Mouse (Mus musculus): Measurements from ENCODE around the gene Traf3. TPM values are rescaled to one million over a fixed set of nuclear protein-coding genes. Genes with fewer than 3 reads are reported as not detected.

The Traf3 gene
- polyA plus RNA-seq, 1 experiment = 29.2 TPM

GRCm38 (mm10) chr12:111190891-111191290, 24.7 kb downstream of the Traf3 start:
- TF ChIP-seq CTCF (IDR thresholded peaks at IDR 0.05; ENCODE audit: extremely low read depth, insufficient read depth, insufficient read length, insufficient replicate concordance) = no peak
- no peak for TF ChIP-seq POLR2A (IDR thresholded peaks at IDR 0.05; ENCODE audit: low read depth, low read length)
- no peaks in the 10 kb centered on the region for H3K27me3 ChIP-seq (ENCODE audit: control insufficient read depth, insufficient read depth, low read length)
- H3K36me3 ChIP-seq (ENCODE audit: control insufficient read depth, insufficient read depth, low read length) = peaks cover 1% of the 10 kb centered on the region; the same call in 1 of the 2 replicates
- H3K27ac ChIP-seq (ENCODE audit: insufficient read depth, low read length) = no peak overlapping the region
- 55% methylated on average over 2 of the region's 2 CpGs for whole genome bisulfite sequencing
- no peak overlapping the region for H3K4me3 ChIP-seq (ENCODE audit: extremely low read depth, insufficient read depth, insufficient read length)
- H3K4me1 ChIP-seq (ENCODE audit: control insufficient read depth, insufficient read depth, insufficient read length) = no peaks in the 10 kb centered on the region; the same call in none of the 2 replicates
- DNase-seq (ENCODE audit: low read depth in 1 of 2, low spot score in 2 of 2) = no peak

- Histone ChIP-seq H3K4me1 (ENCODE audit: control insufficient read depth, insufficient read depth, insufficient read length) (no peaks in the 10 kb centered on the region; the same call in none of the 2 replicates), H3K27ac (ENCODE audit: insufficient read depth, low read length) (no peak overlapping the region), H3K36me3 (ENCODE audit: control insufficient read depth, insufficient read depth, low read length) (peaks cover 1% of the 10 kb centered on the region; the same call in 1 of the 2 replicates), H3K27me3 (ENCODE audit: control insufficient read depth, insufficient read depth, low read length) (no peaks in the 10 kb centered on the region), H3K4me3 (ENCODE audit: extremely low read depth, insufficient read depth, insufficient read length) (no peak overlapping the region)
- 78% methylated on average over 6 of the region's 6 CpGs for WGBS
- TF ChIP-seq POLR2A (IDR thresholded peaks at IDR 0.05; ENCODE audit: low read depth, low read length) (no peak), CTCF (IDR thresholded peaks at IDR 0.05; ENCODE audit: extremely low read depth, insufficient read depth, insufficient read length, insufficient replicate concordance) (no peak)
- no peak for DNase-seq (ENCODE audit: low read depth in 1 of 2, low spot score in 2 of 2)
Observed at GRCm38 (mm10) chr12:111192777-111193176, 26.6 kb downstream of the Traf3 start.

GRCm38 (mm10) chr12:111193331-111193730, 27.2 kb downstream of the Traf3 start:
- H3K4me3 ChIP-seq (ENCODE audit: extremely low read depth, insufficient read depth, insufficient read length) = no peak overlapping the region
- no peak overlapping the region for H3K27ac ChIP-seq (ENCODE audit: insufficient read depth, low read length)
- no peaks in the 10 kb centered on the region; the same call in none of the 2 replicates for H3K4me1 ChIP-seq (ENCODE audit: control insufficient read depth, insufficient read depth, insufficient read length)
- no peak for TF ChIP-seq POLR2A (IDR thresholded peaks at IDR 0.05; ENCODE audit: low read depth, low read length)
- TF ChIP-seq CTCF (IDR thresholded peaks at IDR 0.05; ENCODE audit: extremely low read depth, insufficient read depth, insufficient read length, insufficient replicate concordance) = no peak
- H3K36me3 ChIP-seq (ENCODE audit: control insufficient read depth, insufficient read depth, low read length) = peaks cover 1% of the 10 kb centered on the region; the same call in 1 of the 2 replicates
- no peaks in the 10 kb centered on the region for H3K27me3 ChIP-seq (ENCODE audit: control insufficient read depth, insufficient read depth, low read length)
- DNase-seq (ENCODE audit: low read depth in 1 of 2, low spot score in 2 of 2) = no peak
- 92% methylated on average over 9 of the region's 9 CpGs for WGBS

GRCm38 (mm10) chr12:111196548-111196947, 30.4 kb downstream of the Traf3 start:
- 81% methylated on average over 4 of the region's 4 CpGs for WGBS
- no peaks in the 10 kb centered on the region for H3K36me3 ChIP-seq (ENCODE audit: control insufficient read depth, insufficient read depth, low read length)
- no peaks in the 10 kb centered on the region for H3K27me3 ChIP-seq (ENCODE audit: control insufficient read depth, insufficient read depth, low read length)
- no peak overlapping the region for H3K4me3 ChIP-seq (ENCODE audit: extremely low read depth, insufficient read depth, insufficient read length)
- H3K27ac ChIP-seq (ENCODE audit: insufficient read depth, low read length) = no peak overlapping the region
- no peak for TF ChIP-seq CTCF (IDR thresholded peaks at IDR 0.05; ENCODE audit: extremely low read depth, insufficient read depth, insufficient read length, insufficient replicate concordance)
- TF ChIP-seq POLR2A (IDR thresholded peaks at IDR 0.05; ENCODE audit: low read depth, low read length) = no peak
- no peaks in the 10 kb centered on the region; the same call in none of the 2 replicates for H3K4me1 ChIP-seq (ENCODE audit: control insufficient read depth, insufficient read depth, insufficient read length)
- DNase-seq (ENCODE audit: low read depth in 1 of 2, low spot score in 2 of 2) = no peak

- WGBS = 93% methylated on average over 10 of the region's 10 CpGs
- DNase-seq (ENCODE audit: low read depth in 1 of 2, low spot score in 2 of 2) = no peak
- H3K27me3 ChIP-seq (ENCODE audit: control insufficient read depth, insufficient read depth, low read length) = no peaks in the 10 kb centered on the region
- no peak overlapping the region for H3K27ac ChIP-seq (ENCODE audit: insufficient read depth, low read length)
- TF ChIP-seq POLR2A (IDR thresholded peaks at IDR 0.05; ENCODE audit: low read depth, low read length) = no peak
- TF ChIP-seq CTCF (IDR thresholded peaks at IDR 0.05; ENCODE audit: extremely low read depth, insufficient read depth, insufficient read length, insufficient replicate concordance) = no peak
- no peaks in the 10 kb centered on the region for H3K4me1 ChIP-seq (ENCODE audit: control insufficient read depth, insufficient read depth, insufficient read length)
- no peaks in the 10 kb centered on the region for H3K36me3 ChIP-seq (ENCODE audit: control insufficient read depth, insufficient read depth, low read length)
- H3K4me3 ChIP-seq (ENCODE audit: extremely low read depth, insufficient read depth, insufficient read length) = no peak overlapping the region
Observed at GRCm38 (mm10) chr12:111203076-111203475, 36.9 kb downstream of the Traf3 start.

- Histone ChIP-seq H3K36me3 (ENCODE audit: control insufficient read depth, insufficient read depth, low read length) (no peaks in the 10 kb centered on the region), H3K27me3 (ENCODE audit: control insufficient read depth, insufficient read depth, low read length) (no peaks in the 10 kb centered on the region), H3K4me3 (ENCODE audit: extremely low read depth, insufficient read depth, insufficient read length) (no peak overlapping the region), H3K27ac (ENCODE audit: insufficient read depth, low read length) (no peak overlapping the region), H3K4me1 (ENCODE audit: control insufficient read depth, insufficient read depth, insufficient read length) (no peaks in the 10 kb centered on the region)
- TF ChIP-seq CTCF (IDR thresholded peaks at IDR 0.05; ENCODE audit: extremely low read depth, insufficient read depth, insufficient read length, insufficient replicate concordance) (no peak), POLR2A (IDR thresholded peaks at IDR 0.05; ENCODE audit: low read depth, low read length) (no peak)
- no peak for DNase-seq (ENCODE audit: low read depth in 1 of 2, low spot score in 2 of 2)
- WGBS = 88% methylated on average over 3 of the region's 3 CpGs
Observed at GRCm38 (mm10) chr12:111203945-111204344, 37.8 kb downstream of the Traf3 start.

GRCm38 (mm10) chr12:111207641-111208040, 41.5 kb downstream of the Traf3 start:
- no peak for DNase-seq (ENCODE audit: low read depth in 1 of 2, low spot score in 2 of 2)
- Histone ChIP-seq H3K36me3 (ENCODE audit: control insufficient read depth, insufficient read depth, low read length) (no peaks in the 10 kb centered on the region), H3K4me1 (ENCODE audit: control insufficient read depth, insufficient read depth, insufficient read length) (no peaks in the 10 kb centered on the region), H3K27me3 (ENCODE audit: control insufficient read depth, insufficient read depth, low read length) (no peaks in the 10 kb centered on the region), H3K27ac (ENCODE audit: insufficient read depth, low read length) (no peak overlapping the region), H3K4me3 (ENCODE audit: extremely low read depth, insufficient read depth, insufficient read length) (no peak overlapping the region)
- TF ChIP-seq CTCF (IDR thresholded peaks at IDR 0.05; ENCODE audit: extremely low read depth, insufficient read depth, insufficient read length, insufficient replicate concordance) (no peak), POLR2A (IDR thresholded peaks at IDR 0.05; ENCODE audit: low read depth, low read length) (no peak)
- WGBS = 81% methylated on average over 3 of the region's 3 CpGs

Data from spleen, adult 2 months (tissue).